Mouse (Mus musculus) MEL-GATA-1-ER (cell line): Measurements from ENCODE around the gene Efna4.

Experiments
- DNase-seq: peaks from one replicate; pipeline ENCODE4 v3.0.0-alpha.2; 2012; ENCODE audit warnings: low read depth; ENCODE audit errors: extremely low read depth

The Efna4 gene

DNA sequence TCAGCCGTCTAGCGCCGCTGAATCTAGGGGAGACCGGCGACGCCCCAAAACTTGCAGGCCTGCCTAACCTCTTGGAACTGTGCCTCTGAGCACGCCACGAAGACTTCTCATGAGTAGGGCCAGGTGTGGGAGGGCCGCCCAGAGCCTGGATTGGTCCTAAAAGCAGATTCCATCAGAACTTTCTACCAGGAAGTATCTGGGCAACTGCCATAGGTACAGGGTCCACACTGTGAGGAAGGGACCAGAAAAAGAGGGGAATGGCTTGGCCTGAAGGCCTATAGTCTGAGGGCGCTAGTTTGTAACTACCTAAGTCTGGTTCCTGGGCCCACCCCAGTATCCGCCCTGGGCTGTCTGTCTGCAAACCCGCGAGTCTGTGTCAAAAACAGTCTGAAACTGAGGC, 6.3 kb downstream of the Efna4 start:
- DNase-seq = no peak

DNA sequence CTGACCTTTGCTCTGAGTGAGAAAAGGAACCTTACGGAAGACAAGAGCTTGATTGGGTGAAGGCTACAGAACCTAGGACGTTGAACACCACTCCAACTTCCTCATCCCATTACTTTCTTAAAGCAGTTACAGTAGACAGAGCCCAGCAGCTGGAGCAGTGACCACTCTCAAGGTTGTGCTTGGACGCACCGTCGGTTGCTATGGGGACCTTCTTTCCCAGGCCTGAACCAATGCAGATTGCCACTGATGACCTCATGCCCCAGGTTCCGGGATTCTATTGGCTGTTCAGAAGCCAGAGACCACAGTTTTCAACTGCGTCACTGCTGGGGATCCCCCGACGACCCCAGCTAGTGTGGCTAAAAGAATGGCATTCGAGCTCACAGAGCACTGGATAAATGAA, 6.9 kb downstream of the Efna4 start:
- no peak for DNase-seq

GRCm38 (mm10) chr3:89330346-89330745, 7.5 kb downstream of the Efna4 start:
- no peak for DNase-seq

DNA sequence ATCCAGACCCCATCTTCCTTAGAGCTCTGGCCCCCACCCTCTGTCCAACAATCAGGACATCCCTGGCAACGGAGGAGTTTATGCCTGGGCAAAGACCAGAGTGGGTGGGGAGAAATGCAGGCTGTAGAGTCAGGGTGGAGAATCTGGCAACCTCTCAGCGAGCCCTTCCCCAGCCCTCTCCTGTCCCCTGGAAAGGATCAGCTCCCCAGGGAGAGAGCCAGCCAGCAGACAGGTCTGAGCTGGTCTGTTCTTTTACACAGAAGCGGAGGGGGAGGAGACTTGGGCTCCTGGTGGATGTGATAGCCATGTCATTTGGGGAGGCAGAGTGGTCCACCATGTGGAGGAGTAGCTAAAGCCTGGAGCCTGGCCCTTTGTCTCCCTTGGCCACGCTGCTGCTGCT, 9.2 kb downstream of the Efna4 start:
- no peak for DNase-seq

- DNase-seq = no peak
Measured at GRCm38 (mm10) chr3:89327371-89327870, 10.4 kb downstream of the Efna4 start.

GRCm38 (mm10) chr3:89325882-89326281, 11.9 kb downstream of the Efna4 start:
- DNase-seq = no peak

DNA sequence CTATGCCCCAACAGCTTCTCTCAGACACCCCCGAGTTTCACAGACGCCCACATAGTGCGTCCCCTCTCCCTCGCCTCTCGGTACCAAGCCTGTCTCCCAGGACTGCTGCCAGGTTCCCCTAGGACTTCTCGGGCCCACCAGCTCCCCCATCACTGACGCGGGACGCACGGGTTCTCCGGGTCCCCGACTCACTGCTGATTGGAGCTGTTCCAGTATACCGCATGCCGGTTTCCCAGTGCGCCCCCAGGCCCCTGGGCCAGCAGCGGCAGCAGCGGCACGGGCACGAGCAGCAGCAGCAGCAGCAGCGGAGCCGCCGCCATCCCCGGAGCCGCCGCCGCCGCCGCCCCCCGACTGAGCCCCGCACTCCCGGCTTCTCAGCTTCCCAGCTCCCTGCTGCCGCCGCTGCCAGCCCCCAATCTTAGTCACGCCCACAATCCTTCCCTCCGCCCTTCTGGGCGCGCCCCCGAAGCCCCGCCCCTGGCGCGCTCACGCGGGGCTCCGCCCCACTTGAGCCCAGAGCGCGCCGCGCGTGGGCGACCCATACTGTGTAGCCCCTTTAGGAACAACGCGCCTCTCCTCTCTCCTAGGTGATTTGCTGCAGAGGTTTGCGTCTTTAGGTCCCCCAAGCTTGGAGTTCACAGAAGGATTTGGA, 15.2 kb downstream of the Efna4 start, which contains the start of gene Efna3:
Gene Efna3, minus strand, starts transcription at position 452 of the 652 bp plus-strand sequence.
- DNase-seq = no peak

DNA sequence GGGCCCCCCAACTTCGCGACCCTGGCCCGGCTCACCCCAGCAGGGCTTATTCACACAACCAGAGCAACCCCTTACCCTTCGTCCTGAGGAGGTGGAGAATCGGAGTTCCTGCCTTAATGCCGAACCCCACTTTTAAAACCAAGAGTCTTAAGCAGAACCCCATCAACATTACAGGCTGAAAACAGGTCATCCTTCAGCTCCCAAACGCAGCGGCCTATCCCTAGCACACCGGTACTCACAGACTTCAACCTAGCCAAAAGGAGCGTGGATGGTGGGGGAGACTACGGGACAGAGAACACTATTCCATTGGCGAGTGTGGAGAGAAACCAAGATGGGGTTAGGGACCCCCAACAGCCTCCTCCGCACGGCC, 15.7 kb downstream of the Efna4 start:
- DNase-seq = no peak

- DNase-seq = no peak
Measured at GRCm38 (mm10) chr3:89321183-89322130, 16.4 kb downstream of the Efna4 start.

- no peak for DNase-seq
Measured at GRCm38 (mm10) chr3:89320581-89321182, 17.1 kb downstream of the Efna4 start.

DNA sequence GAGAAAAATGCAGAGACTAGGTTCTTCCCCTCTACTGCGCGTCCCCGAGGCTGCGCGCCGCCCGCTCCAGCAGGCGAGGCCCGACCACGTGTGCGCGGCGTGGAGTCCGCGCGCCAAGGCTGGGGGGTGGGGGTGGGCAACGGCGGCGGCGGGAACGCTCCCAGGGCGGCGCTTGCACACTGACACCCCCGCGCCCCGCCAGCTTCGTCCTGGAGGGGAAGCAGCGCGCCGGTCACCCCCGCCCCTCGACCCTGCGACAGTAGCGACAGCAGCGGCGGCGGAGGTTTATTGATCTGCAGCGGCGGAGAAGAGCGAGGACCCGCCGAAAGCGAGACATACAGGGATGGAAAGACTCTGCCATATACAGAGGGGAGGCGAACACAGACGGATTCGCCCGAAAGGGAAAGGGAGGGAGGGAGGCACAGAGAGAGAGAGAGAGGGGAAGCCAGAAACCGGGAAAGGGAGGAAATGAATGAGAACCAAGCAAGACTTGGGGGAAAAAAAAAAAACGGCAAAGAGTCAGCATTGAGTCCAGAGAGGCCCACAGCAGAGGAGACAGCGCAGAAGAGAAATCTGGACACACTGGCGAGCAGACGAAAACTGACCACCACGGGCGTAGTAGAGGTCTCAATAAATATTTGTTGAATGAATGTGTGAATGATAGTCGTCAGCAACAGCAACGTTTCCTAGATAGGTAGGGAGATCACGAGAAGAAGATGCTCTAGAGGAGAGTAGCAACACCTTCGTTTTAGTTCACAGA, 18.1 kb downstream of the Efna4 start:
- no peak for DNase-seq

DNA sequence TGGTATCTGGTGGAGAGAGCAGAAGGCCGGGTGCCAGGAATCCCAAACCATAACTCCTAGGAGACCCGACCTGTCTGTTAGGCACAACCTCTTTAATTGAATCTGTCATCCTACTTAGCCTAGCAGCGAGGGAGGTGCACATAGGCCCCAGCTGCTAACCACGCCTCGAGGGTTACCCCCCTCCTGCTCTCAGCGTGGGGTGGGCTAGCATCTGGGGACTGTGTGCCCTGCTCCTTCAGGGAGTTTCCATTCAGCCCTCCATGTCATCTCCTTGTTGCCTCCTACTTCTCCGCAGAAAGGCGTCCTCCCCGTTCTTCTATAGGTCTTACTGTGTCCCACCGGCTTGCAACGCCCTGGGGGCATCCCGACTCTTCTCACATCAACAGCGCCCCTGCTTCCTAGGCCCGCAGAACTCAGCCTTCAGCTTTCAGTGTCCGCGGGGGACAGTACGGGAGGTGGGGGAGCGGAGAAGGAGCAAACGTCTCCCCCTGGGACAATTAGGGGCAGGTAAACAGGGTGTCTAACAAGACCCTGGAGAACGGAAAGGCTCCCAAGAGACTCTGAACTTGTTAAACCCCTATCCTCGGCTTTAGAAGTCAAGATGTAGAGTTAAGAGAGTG, 18.7 kb downstream of the Efna4 start:
- DNase-seq = no peak

GRCm38 (mm10) chr3:89318316-89318715, 19.5 kb downstream of the Efna4 start:
- no peak for DNase-seq

DNA sequence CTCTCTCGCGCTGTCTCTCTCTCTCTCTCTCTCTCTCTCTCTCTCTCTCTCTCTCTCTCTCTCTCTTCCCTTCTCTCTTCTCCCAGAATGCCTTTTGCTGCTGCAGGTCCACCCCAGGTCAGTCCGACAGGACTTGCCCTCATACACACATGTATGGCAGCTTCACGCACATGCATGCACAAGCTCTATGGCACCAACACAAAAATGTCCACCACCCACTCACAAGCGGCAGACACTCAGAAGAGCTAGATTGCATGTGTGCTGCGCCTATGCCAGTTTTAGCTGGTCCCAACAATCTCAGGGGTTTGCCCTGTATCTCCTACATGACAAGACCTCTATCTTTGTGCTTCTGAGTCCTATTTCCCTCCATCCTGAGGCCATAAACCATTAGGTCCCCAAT, 20.6 kb downstream of the Efna4 start:
- DNase-seq = no peak

GRCm38 (mm10) chr3:89316833-89317232, 21.0 kb downstream of the Efna4 start:
- DNase-seq = peak; percentile 68

GRCm38 (mm10) chr3:89315930-89316831, 21.6 kb downstream of the Efna4 start:
- no peak for DNase-seq

- no peak for DNase-seq
Measured at GRCm38 (mm10) chr3:89315195-89315929, 22.5 kb downstream of the Efna4 start.

GRCm38 (mm10) chr3:89314791-89315190, 23.0 kb downstream of the Efna4 start:
- DNase-seq = no peak

- no peak for DNase-seq
Measured at GRCm38 (mm10) chr3:89314340-89314739, 23.5 kb downstream of the Efna4 start.
